Mouse (Mus musculus): ENCODE results near the gene Lypd8.

The Lypd8 gene

GRCm38 (mm10) chr11:58399985-58400645, 21.3 kb downstream of the Lypd8 start:
- DNase-seq (ENCODE audit: low spot score), result no peak

- DNase-seq (ENCODE audit: low spot score), result no peak
Measured at GRCm38 (mm10) chr11:58400655-58401054, 21.8 kb downstream of the Lypd8 start.

GRCm38 (mm10) chr11:58408066-58408465, 29.2 kb downstream of the Lypd8 start:
- no peak for DNase-seq (ENCODE audit: low spot score)

- no peak for DNase-seq (ENCODE audit: low spot score)
Measured at GRCm38 (mm10) chr11:58418336-58418735, 39.5 kb downstream of the Lypd8 start.

- DNase-seq (ENCODE audit: low spot score), result no peak
Measured at GRCm38 (mm10) chr11:58420815-58421214, 42.0 kb downstream of the Lypd8 start, which contains the start of gene 1810065E05Rik. Gene 1810065E05Rik, plus strand, starts transcription at chr11:58421111.

- no peak for DNase-seq (ENCODE audit: low spot score)
Measured at GRCm38 (mm10) chr11:58432259-58432658, 53.4 kb downstream of the Lypd8 start, which contains the start of gene Gm12253. Gene Gm12253, plus strand, starts transcription at chr11:58432559.

- no peak for DNase-seq (ENCODE audit: low spot score)
Measured at GRCm38 (mm10) chr11:58437866-58438265, 59.0 kb downstream of the Lypd8 start.
